Mouse (Mus musculus) lung, postnatal 4 days (tissue): ENCODE measurements around the gene Tc2n.
A peak's percentile ranks its signal among the peaks of the same experiment; 100 is the strongest.
"Not testable (repeated sequence)": the region's sequence is repeated elsewhere in the genome, so short reads cannot be mapped to it uniquely, and the experiment has no call there.

ENCODE experiments used
- DNase-seq, 2 experiments: peaks; one replicate each; pipeline ENCODE4 v3.0.0; 2021

Tc2n gene

GRCm38 (mm10) chr12:101718054-101718754 is at the start of gene Tc2n:
Tc2n (minus strand) TSS chr12:101718523.
- peak; percentile 93 to 96 for DNase-seq

DNA sequence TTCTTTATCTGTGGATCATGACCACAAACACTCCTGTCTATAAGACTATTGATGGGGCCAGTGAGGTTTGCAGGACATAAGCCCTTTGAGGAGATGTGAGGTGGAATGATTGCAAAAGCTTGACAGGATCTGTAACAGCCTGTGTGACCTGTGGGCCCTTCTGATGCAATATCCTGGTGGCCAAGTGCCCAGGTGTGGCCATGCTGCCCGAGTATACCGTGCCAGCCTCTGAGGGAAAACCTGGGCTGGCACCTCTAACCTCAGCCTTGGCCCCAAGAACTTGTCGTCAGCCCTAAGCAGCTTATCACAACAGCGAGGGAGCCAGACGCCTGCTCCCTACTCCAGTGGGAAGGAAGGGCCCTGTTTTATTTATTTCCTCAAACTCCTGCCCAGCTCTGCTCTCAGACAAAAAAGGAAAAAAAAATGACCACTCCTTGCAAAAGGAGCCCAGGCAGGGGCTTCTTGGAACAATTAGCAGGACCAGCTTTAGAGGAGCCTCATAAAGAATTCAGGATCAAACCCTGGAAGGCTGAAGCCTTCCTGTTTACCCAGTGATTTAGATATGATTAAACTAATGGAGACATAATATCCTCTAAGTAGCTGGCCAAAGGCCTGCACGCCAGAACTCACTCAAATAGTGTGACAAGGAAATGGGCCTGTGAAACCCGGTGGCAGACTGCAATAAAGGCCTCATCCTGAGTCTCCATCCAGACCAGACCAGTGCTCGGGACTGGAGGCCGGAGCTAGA is 49.2 kb upstream of the Tc2n start:
- peak; percentile 80 to 92 for DNase-seq

DNA sequence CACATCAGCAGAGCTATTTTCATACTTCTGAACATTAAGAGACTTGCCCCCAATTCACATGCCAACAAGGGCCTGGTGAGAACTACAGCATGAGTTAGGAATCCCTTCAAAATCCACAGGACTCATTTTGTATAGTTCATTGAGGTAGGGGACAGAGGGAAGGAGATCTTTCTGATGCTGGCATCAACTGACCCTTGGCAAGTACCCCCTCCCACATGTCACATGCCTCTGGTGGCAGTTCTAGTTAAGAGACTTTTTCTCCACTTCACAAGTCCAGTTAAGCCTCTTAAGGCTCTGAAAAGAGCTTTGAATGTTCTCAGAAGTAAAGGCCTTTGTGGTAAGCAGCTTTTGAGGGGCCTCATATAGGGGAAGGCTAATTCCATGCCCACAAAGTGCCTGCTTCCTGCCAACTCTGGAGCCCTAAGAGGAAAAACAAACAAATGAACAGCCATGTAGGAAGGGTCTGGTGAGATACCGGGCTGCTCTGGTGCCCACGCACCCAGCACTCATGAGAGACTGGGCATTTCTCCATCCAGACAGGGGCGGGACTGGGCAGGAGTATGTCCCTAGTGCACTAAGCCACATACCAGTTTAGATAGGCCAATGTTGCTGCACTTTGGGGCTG is 48.0 kb upstream of the Tc2n start:
- DNase-seq: peak; percentile 76 to 92

DNA sequence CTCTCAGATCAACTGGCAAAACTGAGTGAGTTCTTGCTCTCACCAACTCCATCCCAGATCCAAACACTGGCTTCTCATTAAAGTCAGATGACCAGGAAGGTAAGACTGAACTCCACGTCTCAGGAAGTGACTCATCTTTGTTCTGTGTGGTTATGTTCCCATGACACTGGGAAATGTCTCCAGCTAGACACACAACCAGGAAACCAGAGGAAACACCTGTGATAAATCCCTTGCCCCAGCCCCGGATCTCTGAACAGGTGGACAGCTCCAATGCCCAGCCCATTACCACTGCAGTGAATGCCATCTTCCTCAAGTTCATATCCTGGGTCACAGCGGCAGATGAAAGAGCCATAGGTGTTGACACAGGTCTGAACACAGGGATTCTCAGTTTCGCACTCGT is 46.5 kb upstream of the Tc2n start:
- DNase-seq: no peak

- no peak for DNase-seq
Measured at GRCm38 (mm10) chr12:101763065-101763464, 44.7 kb upstream of the Tc2n start.

GRCm38 (mm10) chr12:101762054-101762453 is 43.7 kb upstream of the Tc2n start:
- DNase-seq: peak; percentile 40 to 77

- peak; percentile 37 to 56 for DNase-seq
Measured at GRCm38 (mm10) chr12:101759440-101760045, 41.2 kb upstream of the Tc2n start.

- DNase-seq: no peak
Measured at GRCm38 (mm10) chr12:101758698-101759097, 40.4 kb upstream of the Tc2n start.

DNA sequence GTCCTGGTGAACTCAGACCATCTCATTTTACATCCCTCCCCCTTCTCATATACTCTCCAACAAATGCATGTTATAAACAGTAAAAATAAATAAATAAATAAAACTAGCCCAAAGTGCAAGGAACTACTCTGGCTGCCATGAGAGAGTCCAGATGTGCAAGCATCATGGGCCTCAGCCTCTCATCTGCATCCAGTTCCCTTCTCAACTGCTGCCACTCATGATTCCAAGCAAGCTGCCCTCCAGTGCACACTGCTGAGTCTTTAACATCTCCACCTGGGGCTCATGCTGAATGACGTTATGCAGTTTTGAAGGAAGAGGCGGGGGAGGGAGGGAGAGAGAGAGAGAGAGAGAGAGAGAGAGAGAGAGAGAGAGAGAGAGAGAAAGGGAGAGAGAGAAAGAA is 24.1 kb upstream of the Tc2n start:
- DNase-seq: no peak

- no peak for DNase-seq
Measured at GRCm38 (mm10) chr12:101740486-101740885, 22.2 kb upstream of the Tc2n start.

- DNase-seq: no peak
Measured at GRCm38 (mm10) chr12:101740045-101740444, 21.7 kb upstream of the Tc2n start.

DNA sequence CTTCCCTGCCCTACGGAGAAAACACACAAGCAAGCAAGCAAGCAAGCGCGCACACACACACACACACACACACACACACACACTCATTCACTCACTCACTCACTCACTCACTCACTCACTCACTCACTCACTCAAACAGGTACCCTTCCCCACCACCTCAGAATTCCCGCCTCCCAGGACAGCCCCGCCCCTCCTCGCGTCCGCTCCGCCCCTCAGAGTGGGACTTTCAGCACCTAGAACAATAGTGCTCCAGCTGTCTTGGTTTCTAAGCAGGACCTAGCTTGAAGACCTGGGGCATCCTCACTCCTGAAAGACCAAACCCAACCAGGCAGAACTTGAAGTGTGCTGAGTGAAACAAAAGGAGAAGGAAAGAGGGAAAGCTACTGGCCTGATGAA is 430 bp upstream of the Tc2n start:
- DNase-seq: peak in 1 of 2 experiments; percentile 63

- DNase-seq: no peak
Measured at GRCm38 (mm10) chr12:101699176-101699575, 19.1 kb downstream of the Tc2n start.

- no peak for DNase-seq
Measured at GRCm38 (mm10) chr12:101696521-101696920, 21.8 kb downstream of the Tc2n start.

- DNase-seq: no peak
Measured at GRCm38 (mm10) chr12:101680538-101680937, 37.8 kb downstream of the Tc2n start.

DNA sequence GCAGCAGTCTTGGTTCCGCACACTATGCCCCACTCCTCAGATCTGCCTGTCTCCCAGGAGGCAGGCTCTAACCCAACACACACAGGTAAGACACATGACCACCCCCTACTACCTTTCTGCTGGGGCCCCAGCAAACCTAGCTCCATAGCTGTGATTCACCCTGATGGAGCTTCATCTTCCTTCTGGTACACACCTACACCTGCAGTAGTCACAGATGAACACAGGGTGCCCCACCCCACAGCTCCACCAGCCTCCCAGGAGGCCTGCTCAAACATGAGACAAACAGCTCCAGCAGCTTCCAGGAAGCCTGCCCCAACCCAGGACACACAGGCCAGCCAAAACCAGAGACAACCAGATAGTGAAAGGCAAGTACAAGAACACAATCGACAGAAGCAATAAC is 50.8 kb downstream of the Tc2n start:
- no peak for DNase-seq

DNA sequence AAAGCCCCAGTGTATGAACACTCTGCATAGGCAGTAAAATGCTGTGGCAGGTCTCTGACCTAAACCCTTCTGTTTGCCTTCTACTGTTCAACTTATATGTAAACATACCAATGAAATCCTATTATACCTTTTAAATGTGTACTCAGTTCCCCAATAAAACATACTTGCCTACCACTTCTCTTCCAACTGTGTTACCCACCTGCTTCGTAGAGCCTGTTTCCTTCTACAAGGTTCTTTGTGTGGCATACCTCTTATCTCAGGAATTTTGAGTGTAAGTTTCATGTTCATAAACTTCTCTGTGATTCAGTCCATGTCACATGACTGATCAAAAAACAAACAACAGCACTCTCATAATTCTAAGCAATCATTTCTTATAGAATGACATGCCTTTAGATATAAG is 85.2 kb downstream of the Tc2n start:
- no peak for DNase-seq

DNA sequence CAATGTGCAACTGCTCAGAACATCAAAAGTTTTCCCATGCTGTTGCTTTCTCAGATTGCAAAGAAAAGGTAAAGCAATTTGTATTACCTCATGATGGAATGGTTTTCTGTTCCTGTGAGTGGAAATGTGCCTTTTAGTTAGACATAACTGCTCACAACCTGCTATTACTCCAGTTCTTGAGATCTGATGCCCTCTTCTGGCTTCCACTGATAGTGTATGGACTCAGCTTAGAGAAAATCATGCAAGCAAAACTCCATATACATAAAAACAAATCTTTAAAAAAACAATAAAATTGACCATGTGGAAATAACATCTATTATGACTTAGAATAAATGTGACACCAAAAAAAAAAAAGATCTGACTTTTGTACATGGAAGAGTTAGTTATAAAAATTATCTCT is 111.7 kb downstream of the Tc2n start:
- DNase-seq: not testable (repeated sequence)
